Mouse (Mus musculus) layer of hippocampus, adult 2 months (tissue): ENCODE data around the gene Gm45711. TPM values are rescaled to one million over a fixed set of nuclear protein-coding genes. Genes with fewer than 3 reads are reported as not detected.
A peak's percentile ranks its signal among the peaks of the same experiment; 100 is the strongest.
"Not testable (repeated sequence)": the region's sequence is repeated elsewhere in the genome, so short reads cannot be mapped to it uniquely, and the experiment has no call there.

Experiments used
- DNase-seq, 2 experiments: peaks; one replicate each; pipeline ENCODE4 v3.0.0; 2022; ENCODE audit warnings: low spot score in 2 of 2
- H3K27ac ChIP-seq: fragments of 200-600 bp; 2 replicates; pipeline ENCODE4 v1.8.1; 2022
- H3K4me3 ChIP-seq: fragments of 200-600 bp; 2 replicates; pipeline ENCODE4 v1.8.1; 2022; ENCODE audit warnings: mild to moderate bottlenecking
- CTCF ChIP-seq: fragments of 200-600 bp; conservative IDR thresholded peaks from 2 replicates; pipeline ENCODE4 v1.8.1; 2022; ENCODE audit warnings: antibody characterized with exemption, mild to moderate bottlenecking, moderate library complexity
- total RNA-seq, 2 experiments: library from RNA; stranded (reverse); gene quantifications; 2 replicates each; pipeline ENCODE4 v1.2.3; 2021

Gm45711 gene
- total RNA-seq, 2 experiments from 2014 or later, result not detected

GRCm38 (mm10) chr8:104294396-104294795 is 15.5 kb downstream of the Gm45711 start:
- Histone ChIP-seq H3K4me3 (no peak overlapping the region), H3K27ac (no peak overlapping the region)
- DNase-seq, result no peak
- TF ChIP-seq CTCF, result no peak

GRCm38 (mm10) chr8:104293081-104293480 is 16.8 kb downstream of the Gm45711 start, which contains the start of gene Cmtm2a:
Gene Cmtm2a (minus strand): TSS chr8:104293181.
- not testable (repeated sequence) for DNase-seq

GRCm38 (mm10) chr8:104268937-104269440 is 40.9 kb downstream of the Gm45711 start:
- Histone ChIP-seq H3K27ac (no peak overlapping the region), H3K4me3 (no peak overlapping the region)
- no peak for TF ChIP-seq CTCF
- no peak for DNase-seq

More at GRCm38 (mm10) chr8:104293081-104293480, 16.8 kb downstream of the Gm45711 start, which contains the start of gene Cmtm2a:
- not testable (repeated sequence) for H3K27ac ChIP-seq, H3K4me3 ChIP-seq

GRCm38 (mm10) chr8:104268368-104268767 is 41.5 kb downstream of the Gm45711 start:
- no peak for TF ChIP-seq CTCF
- no peak for DNase-seq
- no peak overlapping the region for H3K4me3 ChIP-seq
- H3K27ac ChIP-seq, result no peak overlapping the region

GRCm38 (mm10) chr8:104264271-104264935 is 45.5 kb downstream of the Gm45711 start:
- not testable (repeated sequence) for H3K4me3 ChIP-seq, H3K27ac ChIP-seq, DNase-seq

GRCm38 (mm10) chr8:104261802-104262201 is 48.1 kb downstream of the Gm45711 start:
- H3K27ac ChIP-seq, DNase-seq, H3K4me3 ChIP-seq: not testable (repeated sequence)

GRCm38 (mm10) chr8:104253016-104253415 is 56.9 kb downstream of the Gm45711 start:
- no peak overlapping the region for H3K4me3 ChIP-seq
- TF ChIP-seq CTCF, result peak; percentile 51
- H3K27ac ChIP-seq, result no peak overlapping the region
- DNase-seq, result no peak

- no peak for DNase-seq
- TF ChIP-seq CTCF, result no peak
- Histone ChIP-seq H3K4me3 (peak overlapping the region; percentile 83), H3K27ac (no peak overlapping the region)
Measured at GRCm38 (mm10) chr8:104251461-104251860, 58.4 kb downstream of the Gm45711 start.

- Histone ChIP-seq H3K27ac (peak within 1 kb of the TSS; percentile 15; the same call in 1 of the 2 replicates), H3K4me3 (peak within 1 kb of the TSS; percentile 83)
- peak; percentile 64 to 72 for DNase-seq
- peak; percentile 64 for TF ChIP-seq CTCF
Measured at GRCm38 (mm10) chr8:104250439-104251367, 59.2 kb downstream of the Gm45711 start, which contains the start of gene Cklf. Gene Cklf (plus strand): TSS chr8:104250861.

GRCm38 (mm10) chr8:104249442-104249996 is 60.4 kb downstream of the Gm45711 start:
- no peak overlapping the region for H3K27ac ChIP-seq
- no peak for TF ChIP-seq CTCF
- no peak for DNase-seq
- no peak overlapping the region for H3K4me3 ChIP-seq

- Histone ChIP-seq H3K4me3 (peak within 1 kb of the TSS; percentile 86), H3K27ac (peak within 1 kb of the TSS; percentile 90)
- TF ChIP-seq CTCF, result no peak
- DNase-seq, result peak; percentile 53 to 75
Measured at GRCm38 (mm10) chr8:104248276-104248675, 61.6 kb downstream of the Gm45711 start, which contains the start of gene Tk2. Gene Tk2 (minus strand): TSS chr8:104248558.

- peak overlapping the region; percentile 86 for H3K4me3 ChIP-seq
- H3K27ac ChIP-seq, result peak overlapping the region; percentile 90
- no peak for TF ChIP-seq CTCF
- no peak for DNase-seq
Measured at GRCm38 (mm10) chr8:104247908-104248275, 62.0 kb downstream of the Gm45711 start.
